Mouse (Mus musculus) erythroblast, embryonic 14.5 days (primary cell): ENCODE results near the gene Trpc5.

Source experiments
- GATA1 ChIP-seq: IDR thresholded peaks from 2 replicates; pipeline ENCODE4 v1.6.1; 2012; ENCODE audit warnings: low read length, inconsistent platforms, mixed read lengths
- TAL1 ChIP-seq: IDR thresholded peaks from 3 replicates; pipeline ENCODE4 v1.6.1; 2012; ENCODE audit warnings: low read length, inconsistent platforms, mixed read lengths

DNA sequence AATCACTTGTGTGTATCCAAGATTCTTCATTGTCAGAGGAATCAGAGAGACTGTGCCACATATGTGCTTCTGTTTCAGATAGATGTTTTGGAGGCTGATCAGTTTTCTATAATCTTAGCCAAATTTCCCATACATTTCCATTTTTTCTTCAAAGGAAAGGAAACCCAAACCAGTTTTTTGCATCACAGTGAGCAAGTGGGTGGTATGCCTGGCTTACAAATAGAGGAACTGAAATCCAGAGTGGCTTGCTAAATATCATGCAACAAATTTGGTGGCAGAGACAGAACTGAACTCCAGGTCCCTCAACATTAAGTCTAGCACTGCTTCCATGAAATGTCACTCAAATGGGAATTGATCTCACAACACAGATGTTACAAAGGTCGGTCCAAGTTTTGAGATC lies 266.9 kb downstream of the Trpc5 start:
- TF ChIP-seq TAL1 (no peak), GATA1 (no peak)
